10 mouse cellular contexts compared by ENCODE assay signal in the genomic region with DNA sequence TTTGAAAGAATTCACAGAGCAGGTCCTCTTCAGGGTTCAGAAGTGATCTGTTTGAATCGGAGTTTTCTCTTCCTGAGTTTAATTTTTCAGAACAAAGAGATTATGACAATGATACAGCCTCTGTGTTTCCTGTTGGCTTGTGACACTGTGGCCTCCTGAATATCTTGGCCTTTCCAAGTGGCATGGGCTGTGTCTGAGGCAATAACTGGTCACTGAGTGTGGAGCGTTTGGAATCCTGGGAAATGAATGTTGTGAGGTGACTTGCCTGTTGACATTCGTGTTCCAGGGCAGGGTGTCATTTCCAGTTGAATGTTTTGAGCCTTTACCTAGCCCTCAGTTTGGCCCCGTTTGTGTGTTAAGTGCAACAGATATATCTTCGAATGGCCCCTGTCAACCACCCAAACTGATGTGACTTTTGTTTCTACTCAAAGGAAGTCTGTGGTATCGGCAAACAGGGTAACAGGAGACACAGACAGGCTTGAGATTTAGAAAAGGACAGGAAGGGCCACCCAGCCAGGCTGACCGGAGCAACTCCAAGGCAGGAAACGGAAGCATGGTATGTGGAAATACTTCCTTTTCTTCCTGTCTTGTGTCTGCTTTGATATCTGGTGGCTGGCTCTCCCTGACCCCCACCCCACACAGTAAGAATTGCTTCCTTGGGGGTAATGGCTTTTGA. TPM values are rescaled to one million over a fixed set of nuclear protein-coding genes. Genes with fewer than 3 reads are reported as not detected.
A peak's percentile ranks its signal among the peaks of the same experiment; 100 is the strongest.
DNase-seq lines count a peak whose midpoint lies in the region; ATAC-seq and TF ChIP-seq lines count a peak whose summit lies in the region.
"Had no signal": no experiment of that assay in that cellular context is flagged by ENCODE, and none has a peak within 500 bp of the region (broad histone marks: within the 10 kb centered on the region; RNA-seq: fewer than 3 reads in every experiment).

No protein-coding gene starts in this region.

- H3K9me3 ChIP-seq in kidney, embryonic 16.5 days (ENCODE audit: low read length) = no peaks in the 10 kb centered on the region

- no peak for ATAC-seq in kidney, embryonic 16.5 days (ENCODE audit: low FRiP score, low TSS enrichment)
- ATAC-seq in megakaryocyte, adult 5-6 weeks (ENCODE audit: poor library complexity, severe bottlenecking) = peak; percentile 57

- no peak for TF ChIP-seq POLR2A in spleen, adult 2 months (IDR thresholded peaks at IDR 0.05; ENCODE audit: low read depth, low read length)

- H3K4me3 ChIP-seq in spleen, adult 2 months (ENCODE audit: extremely low read depth, insufficient read depth, insufficient read length) = no peak overlapping the region
- H3K4me3 ChIP-seq in kidney, embryonic 16.5 days (ENCODE audit: low read length) = no peak overlapping the region

- 35% methylated on average over 8 of the region's 8 CpGs for WGBS in spleen, adult 2 months
- 55% methylated on average over 8 of the region's 8 CpGs for WGBS in kidney, embryonic 16.5 days

- no peaks in the 10 kb centered on the region for H3K36me3 ChIP-seq in spleen, adult 2 months (ENCODE audit: control insufficient read depth, insufficient read depth, low read length)
- no peaks in the 10 kb centered on the region for H3K36me3 ChIP-seq in kidney, embryonic 16.5 days (ENCODE audit: insufficient read depth, low read length)

- TF ChIP-seq CTCF in spleen, adult 2 months (IDR thresholded peaks at IDR 0.05; ENCODE audit: extremely low read depth, insufficient read depth, insufficient read length, insufficient replicate concordance) = no peak

- H3K4me1 ChIP-seq in spleen, adult 2 months (ENCODE audit: control insufficient read depth, insufficient read depth, insufficient read length) = peaks cover 32% of the 10 kb centered on the region
- 0 out of 2 replicates have a peak, but pooled peaks cover 5% of the 10 kb centered on the region for H3K4me1 ChIP-seq in kidney, embryonic 16.5 days (ENCODE audit: insufficient read depth, low read length)

- H3K27me3 ChIP-seq in spleen, adult 2 months (ENCODE audit: control insufficient read depth, insufficient read depth, low read length) = no peaks in the 10 kb centered on the region
- H3K27me3 ChIP-seq in kidney, embryonic 16.5 days (ENCODE audit: insufficient read depth, low read length) = no peaks in the 10 kb centered on the region

- DNase-seq in heart, adult 11 months = peak; percentile 94
- no peak for DNase-seq in heart, adult 8-10 months (ENCODE audit: low spot score)
- no peak for DNase-seq in spleen, adult 2 months (ENCODE audit: low read depth in 1 of 2, low spot score in 2 of 2)
- DNase-seq in spleen, postnatal 36 days (ENCODE audit: low spot score in 2 of 2) = no peak
- no peak for DNase-seq in cerebellum, postnatal 10 days
- DNase-seq in embryo, embryonic 11 days = no peak
- DNase-seq: cerebellum, adult 9-10 months; right cerebral cortex, postnatal 25 days had no signal

- H3K9ac ChIP-seq in kidney, embryonic 16.5 days (replicated peaks; ENCODE audit: low read length) = no peak overlapping the region

- no peak overlapping the region for H3K4me2 ChIP-seq in kidney, embryonic 16.5 days (replicated peaks; ENCODE audit: low read depth, low read length)

- peak overlapping the region; percentile 29 for H3K27ac ChIP-seq in spleen, adult 2 months (ENCODE audit: insufficient read depth, low read length)
- H3K27ac ChIP-seq in kidney, embryonic 16.5 days (ENCODE audit: low read length) = peak overlapping the region; percentile 48; the same call in 1 of the 2 replicates

RNA-seq across cellular contexts. Expression of gene Mef2a, which starts 52.3 kb away (rescaled TPM):
- 100 to 1,000 TPM; 134 to 141 (median 140) TPM for total RNA-seq in heart, adult 8-10 months (2022)
- 17.5 and 20.3 TPM in 2 replicates for polyA plus RNA-seq in spleen, adult 2 months (2012; rRNA removed)
- 37.6 and 39.5 TPM in 2 replicates for polyA plus RNA-seq in kidney, embryonic 16.5 days (2015; fragmentation: Nextera tagmentation; extraction: Ambion mirVana)
- 154 and 168 TPM in 2 replicates for total RNA-seq in megakaryocyte, adult 5-6 weeks (2015)
- 76.5 and 94.0 TPM in 2 replicates for total RNA-seq in megakaryocyte, adult 5-6 weeks (2017)
